Mouse (Mus musculus): ENCODE measurements around the gene Rnf121.

DNA sequence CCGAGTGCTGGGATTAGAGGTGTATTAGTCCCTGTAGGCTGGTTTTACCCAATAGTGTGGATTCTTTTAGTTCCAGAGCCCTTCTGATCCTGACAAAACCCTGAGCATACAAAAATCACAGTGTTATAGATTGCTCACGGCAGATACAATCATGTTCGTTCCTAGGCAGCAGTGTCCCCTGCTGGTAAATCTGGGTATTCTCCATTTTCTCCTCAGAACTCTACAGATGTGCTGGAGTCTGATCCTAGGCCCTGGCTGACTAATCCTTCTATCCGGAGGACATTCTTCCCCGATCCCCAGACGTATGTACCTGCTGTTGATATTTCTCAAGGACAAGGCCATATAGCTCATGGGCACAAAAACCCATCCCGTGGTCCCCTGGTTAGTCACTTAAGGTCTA is 13.2 kb upstream of the Rnf121 start:
- no peak for TF ChIP-seq POLR2A (IDR thresholded peaks at IDR 0.05; ENCODE audit: low read depth, low read length)
- no peak for TF ChIP-seq CTCF (IDR thresholded peaks at IDR 0.05; ENCODE audit: borderline replicate concordance, insufficient read depth, low read length)
